23 mouse cellular contexts compared by ENCODE assay signal in the genomic region with DNA sequence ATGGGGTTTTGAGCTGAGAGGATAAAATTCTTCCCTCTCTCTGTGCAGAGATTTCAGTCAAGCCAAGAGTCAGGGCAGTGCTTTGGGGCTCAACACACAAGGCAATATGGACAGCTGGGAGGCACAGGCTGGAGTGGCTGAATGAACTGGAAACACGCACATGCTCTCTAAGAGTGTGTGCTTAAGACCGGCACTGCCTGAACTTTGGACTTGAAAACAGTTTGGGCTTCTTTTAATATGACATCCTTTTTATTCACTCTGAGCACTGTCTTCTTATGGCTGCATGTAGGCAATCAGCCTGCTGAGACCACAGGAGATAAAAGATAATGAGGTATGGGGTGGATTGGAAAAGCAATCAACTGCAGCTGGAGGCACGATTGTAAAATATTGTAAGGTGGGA.
"Had no signal": no experiment of that assay in that cellular context is flagged by ENCODE, and none has a peak within 500 bp of the region (broad histone marks: within the 10 kb centered on the region; RNA-seq: fewer than 3 reads in every experiment).

No protein-coding gene starts in this region.

- DNase-seq: kidney, adult 11 months; kidney, adult 8-10 months; kidney, postnatal 10 days; kidney, postnatal 36 days; layer of hippocampus, postnatal 36 days; left cerebral cortex, postnatal 4 days; lung, adult 18-20 months; lung, postnatal 10 days; lung, postnatal 4 days; midbrain, embryonic 14.5 days; right cerebral cortex, adult 18-20 months; right cerebral cortex, postnatal 14 days; right cerebral cortex, postnatal 4 days; thymus, adult 18-20 months; thymus, postnatal 36 days had no signal

- H3K4me1 ChIP-seq: kidney, embryonic 15.5 days; limb, embryonic 15.5 days; lung, embryonic 15.5 days; neural tube, embryonic 12.5 days had no signal

- H3K4me3 ChIP-seq: kidney, embryonic 15.5 days; left cerebral cortex, adult 2 months; limb, embryonic 15.5 days; lung, embryonic 15.5 days; neural tube, embryonic 12.5 days had no signal

- H3K9me3 ChIP-seq: kidney, embryonic 15.5 days; limb, embryonic 15.5 days; lung, embryonic 15.5 days; neural tube, embryonic 12.5 days had no signal

- H3K27ac ChIP-seq: kidney, embryonic 15.5 days; left cerebral cortex, adult 2 months; liver, embryonic 14.5 days; lung, embryonic 15.5 days; neural tube, embryonic 12.5 days had no signal

- H3K36me3 ChIP-seq: kidney, embryonic 15.5 days; limb, embryonic 15.5 days; lung, embryonic 15.5 days; neural tube, embryonic 12.5 days had no signal

- H3K9ac ChIP-seq: kidney, embryonic 15.5 days; limb, embryonic 15.5 days; liver, embryonic 14.5 days; lung, embryonic 15.5 days; neural tube, embryonic 12.5 days had no signal

- H3K27me3 ChIP-seq: kidney, embryonic 15.5 days; limb, embryonic 15.5 days; lung, embryonic 15.5 days; neural tube, embryonic 12.5 days had no signal

- H3K4me2 ChIP-seq: kidney, embryonic 15.5 days; limb, embryonic 15.5 days; liver, embryonic 11.5 days; lung, embryonic 15.5 days; midbrain, embryonic 11.5 days; neural tube, embryonic 12.5 days had no signal
